Mouse (Mus musculus): ENCODE results near the gene Smtn. TPM values are rescaled to one million over a fixed set of nuclear protein-coding genes. Genes with fewer than 3 reads are reported as not detected.

The Smtn gene
- 43.1 and 51.6 TPM in 2 replicates for polyA plus RNA-seq (2012; rRNA removed)

- no peak for DNase-seq
- TF ChIP-seq POLR2A (IDR thresholded peaks at IDR 0.05; ENCODE audit: borderline replicate concordance, extremely low read depth, low read depth, low read length) (no peak), CTCF (IDR thresholded peaks at IDR 0.05; ENCODE audit: insufficient read depth, low read length) (no peak)
- Histone ChIP-seq H3K4me1 (ENCODE audit: control insufficient read depth, insufficient read depth, low read length) (peaks cover 6% of the 10 kb centered on the region; the same call in 1 of the 2 replicates), H3K4me3 (replicated peaks; ENCODE audit: extremely low read depth, low read depth, low read length) (peak within 1 kb of the TSS; percentile 73)
- 90% methylated on average over 23 of the region's 23 CpGs for WGBS
Measured at GRCm38 (mm10) chr11:3540451-3541085, at the start of gene Smtn. Gene Smtn (minus strand): TSS chr11:3540612.

GRCm38 (mm10) chr11:3588036-3588672 is 47.7 kb upstream of the Smtn start:
- 69% methylated on average over 11 of the region's 11 CpGs for WGBS
- TF ChIP-seq CTCF (IDR thresholded peaks at IDR 0.05; ENCODE audit: insufficient read depth, low read length), result no peak
- TF ChIP-seq POLR2A (IDR thresholded peaks at IDR 0.05; ENCODE audit: borderline replicate concordance, extremely low read depth, low read depth, low read length), result no peak
- DNase-seq, result no peak
- no peak overlapping the region for H3K4me3 ChIP-seq (replicated peaks; ENCODE audit: extremely low read depth, low read depth, low read length)
- H3K4me1 ChIP-seq (ENCODE audit: control insufficient read depth, insufficient read depth, low read length), result no peaks in the 10 kb centered on the region

GRCm38 (mm10) chr11:3587350-3587749 is 46.9 kb upstream of the Smtn start:
- 30% methylated on average over 4 of the region's 4 CpGs for WGBS
- no peaks in the 10 kb centered on the region for H3K4me1 ChIP-seq (ENCODE audit: control insufficient read depth, insufficient read depth, low read length)
- DNase-seq, result no peak
- H3K4me3 ChIP-seq (replicated peaks; ENCODE audit: extremely low read depth, low read depth, low read length), result no peak overlapping the region
- TF ChIP-seq POLR2A (IDR thresholded peaks at IDR 0.05; ENCODE audit: borderline replicate concordance, extremely low read depth, low read depth, low read length), result no peak
- no peak for TF ChIP-seq CTCF (IDR thresholded peaks at IDR 0.05; ENCODE audit: insufficient read depth, low read length)

GRCm38 (mm10) chr11:3585983-3586618 is 45.7 kb upstream of the Smtn start:
- TF ChIP-seq POLR2A (IDR thresholded peaks at IDR 0.05; ENCODE audit: borderline replicate concordance, extremely low read depth, low read depth, low read length) (no peak), CTCF (IDR thresholded peaks at IDR 0.05; ENCODE audit: insufficient read depth, low read length) (no peak)
- 55% methylated on average over 6 of the region's 6 CpGs for WGBS
- Histone ChIP-seq H3K4me1 (ENCODE audit: control insufficient read depth, insufficient read depth, low read length) (no peaks in the 10 kb centered on the region), H3K4me3 (replicated peaks; ENCODE audit: extremely low read depth, low read depth, low read length) (no peak overlapping the region)
- no peak for DNase-seq

GRCm38 (mm10) chr11:3583127-3583526 is 42.7 kb upstream of the Smtn start:
- H3K4me1 ChIP-seq (ENCODE audit: control insufficient read depth, insufficient read depth, low read length), result peaks cover under 1% of the 10 kb centered on the region; the same call in 1 of the 2 replicates
- no peak for DNase-seq
- H3K4me3 ChIP-seq (replicated peaks; ENCODE audit: extremely low read depth, low read depth, low read length), result no peak overlapping the region
- WGBS, result 73% methylated on average over 5 of the region's 5 CpGs
- TF ChIP-seq POLR2A (IDR thresholded peaks at IDR 0.05; ENCODE audit: borderline replicate concordance, extremely low read depth, low read depth, low read length) (no peak), CTCF (IDR thresholded peaks at IDR 0.05; ENCODE audit: insufficient read depth, low read length) (no peak)

- 94% methylated on average over 4 of the region's 4 CpGs for WGBS
- TF ChIP-seq CTCF (IDR thresholded peaks at IDR 0.05; ENCODE audit: insufficient read depth, low read length), result no peak
- no peak for TF ChIP-seq POLR2A (IDR thresholded peaks at IDR 0.05; ENCODE audit: borderline replicate concordance, extremely low read depth, low read depth, low read length)
- no peak for DNase-seq
- no peak overlapping the region for H3K4me3 ChIP-seq (replicated peaks; ENCODE audit: extremely low read depth, low read depth, low read length)
- H3K4me1 ChIP-seq (ENCODE audit: control insufficient read depth, insufficient read depth, low read length), result peaks cover 2% of the 10 kb centered on the region; the same call in 1 of the 2 replicates
Measured at GRCm38 (mm10) chr11:3581908-3582307, 41.5 kb upstream of the Smtn start.

- Histone ChIP-seq H3K4me1 (ENCODE audit: control insufficient read depth, insufficient read depth, low read length) (peaks cover 2% of the 10 kb centered on the region; the same call in 1 of the 2 replicates), H3K4me3 (replicated peaks; ENCODE audit: extremely low read depth, low read depth, low read length) (no peak overlapping the region)
- 55% methylated on average over 7 of the region's 7 CpGs for WGBS
- no peak for TF ChIP-seq CTCF (IDR thresholded peaks at IDR 0.05; ENCODE audit: insufficient read depth, low read length)
- TF ChIP-seq POLR2A (IDR thresholded peaks at IDR 0.05; ENCODE audit: borderline replicate concordance, extremely low read depth, low read depth, low read length), result no peak
- DNase-seq, result no peak
Measured at GRCm38 (mm10) chr11:3580306-3581084, 40.1 kb upstream of the Smtn start.

GRCm38 (mm10) chr11:3578050-3578725 is 37.8 kb upstream of the Smtn start:
- peaks cover 16% of the 10 kb centered on the region for H3K4me1 ChIP-seq (ENCODE audit: control insufficient read depth, insufficient read depth, low read length)
- WGBS, result 72% methylated on average over 10 of the region's 10 CpGs

More at GRCm38 (mm10) chr11:3578050-3578725, 37.8 kb upstream of the Smtn start:
- DNase-seq, result no peak
- TF ChIP-seq CTCF (IDR thresholded peaks at IDR 0.05; ENCODE audit: insufficient read depth, low read length) (no peak), POLR2A (IDR thresholded peaks at IDR 0.05; ENCODE audit: borderline replicate concordance, extremely low read depth, low read depth, low read length) (no peak)
- H3K4me3 ChIP-seq (replicated peaks; ENCODE audit: extremely low read depth, low read depth, low read length), result no peak overlapping the region

Data from lung, adult 2 months (tissue).